Mouse (Mus musculus): ENCODE results near the gene Ddah2. TPM values are rescaled to one million over a fixed set of nuclear protein-coding genes. Genes with fewer than 3 reads are reported as not detected.
A peak's percentile ranks its signal among the peaks of the same experiment; 100 is the strongest.

Gene Ddah2
- 614 and 636 TPM in 2 replicates for polyA plus RNA-seq (2014; fragmentation: Nextera tagmentation; extraction: Ambion mirVana)

DNA sequence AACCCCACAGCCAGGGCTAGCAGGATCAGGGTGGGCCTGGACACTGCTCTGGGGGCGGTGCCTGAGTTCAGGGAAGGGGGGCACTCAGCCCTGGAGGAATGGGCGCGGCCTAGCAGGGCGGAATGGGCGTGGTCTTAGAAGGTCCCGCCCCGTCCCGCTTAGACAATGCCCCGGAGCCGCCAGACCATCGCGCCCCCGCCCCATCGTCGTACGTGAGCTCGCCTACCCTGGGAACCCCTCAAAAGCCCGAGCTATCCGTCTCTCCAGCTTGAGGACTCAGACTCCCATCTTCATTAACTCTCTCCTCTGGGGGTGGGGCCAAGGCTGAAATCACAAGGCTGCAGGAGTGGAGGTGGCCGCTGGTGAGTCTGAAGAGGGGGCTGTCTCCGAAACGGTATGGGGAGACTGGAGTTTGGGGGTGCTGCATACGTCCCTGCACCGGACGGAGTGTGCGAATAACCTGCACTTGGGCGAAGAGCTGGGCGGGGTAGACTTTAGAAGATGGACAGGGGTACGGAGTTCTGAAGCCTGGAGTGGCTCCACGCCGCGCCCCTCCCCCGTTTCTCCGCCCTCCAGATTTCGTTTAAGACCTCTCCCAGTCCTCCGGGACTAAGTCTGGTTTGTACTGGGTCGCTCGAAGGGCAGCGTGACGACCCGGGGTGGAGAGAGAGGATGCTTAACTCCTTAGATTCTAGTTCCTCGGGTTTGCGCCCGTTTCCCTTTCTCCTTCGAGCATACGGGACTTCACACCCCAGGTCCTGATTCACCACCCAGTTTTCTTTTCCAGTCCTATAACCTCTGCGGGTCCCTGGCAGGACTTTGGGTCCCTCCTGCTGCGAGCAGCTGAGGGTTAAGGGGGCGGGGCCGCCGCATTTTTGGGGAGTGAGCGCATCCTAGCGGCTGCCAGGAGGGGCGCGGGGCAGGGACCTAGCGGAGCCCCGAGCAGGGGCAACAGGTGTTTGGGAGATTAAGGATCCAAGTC is at the start of gene Ddah2:
Gene Ddah2, plus strand, starts transcription at position 125 of the 982 bp plus-strand sequence.
- Histone ChIP-seq H3K4me3 (ENCODE audit: low read depth, low read length) (peak within 1 kb of the TSS; percentile 90), H3K9ac (ENCODE audit: low read depth, low read length) (peak within 1 kb of the TSS; percentile 96), H3K4me2 (replicated peaks; ENCODE audit: low read depth, low read length) (peak within 1 kb of the TSS; percentile 91), H3K27ac (ENCODE audit: low read depth, low read length) (peak within 1 kb of the TSS; percentile 95), H3K27me3 (ENCODE audit: control insufficient read depth, insufficient read depth, low read length) (peaks cover 2% of the 10 kb centered on the region; the same call in 1 of the 2 replicates), H3K9me3 (ENCODE audit: control insufficient read depth, low read length) (no peaks in the 10 kb centered on the region), H3K4me1 (replicated peaks; ENCODE audit: control insufficient read depth, insufficient read depth, low read length) (no peaks in the 10 kb centered on the region; the same call in 1 of the 2 replicates), H3K36me3 (ENCODE audit: control insufficient read depth, insufficient read depth, low read length) (peaks cover 10% of the 10 kb centered on the region; the same call in 1 of the 2 replicates)
- DNase-seq (ENCODE audit: low spot score) (peak; percentile 98), ATAC-seq (ENCODE audit: low FRiP score) (peak; percentile 93)
- WGBS: under 1% methylated on average over 55 of the region's 57 CpGs

DNA sequence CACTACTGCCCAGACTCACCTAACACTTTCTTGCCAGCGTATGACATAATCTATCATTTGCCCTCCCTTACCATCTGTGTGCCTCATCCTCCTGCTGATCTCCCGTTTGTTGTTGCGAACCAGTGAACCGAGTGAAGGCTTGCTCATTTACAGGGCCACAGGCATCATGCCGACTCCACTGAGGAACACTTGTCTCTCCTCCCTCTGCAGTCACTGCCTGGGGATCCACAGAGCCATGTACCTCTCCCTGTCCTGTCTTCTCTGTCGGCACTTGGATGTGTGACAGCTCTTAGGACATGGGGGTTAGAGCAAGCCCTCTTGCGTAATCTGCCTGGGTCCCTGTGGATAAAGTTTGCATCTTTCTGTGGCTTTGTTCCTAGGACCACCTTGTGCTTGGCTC is 49.2 kb upstream of the Ddah2 start:
- Histone ChIP-seq H3K4me3 (ENCODE audit: low read depth, low read length) (no peak overlapping the region), H3K4me1 (replicated peaks; ENCODE audit: control insufficient read depth, insufficient read depth, low read length) (no peaks in the 10 kb centered on the region), H3K27me3 (ENCODE audit: control insufficient read depth, insufficient read depth, low read length) (no peaks in the 10 kb centered on the region), H3K9me3 (ENCODE audit: control insufficient read depth, low read length) (no peaks in the 10 kb centered on the region), H3K27ac (ENCODE audit: low read depth, low read length) (no peak overlapping the region), H3K36me3 (ENCODE audit: control insufficient read depth, insufficient read depth, low read length) (peaks cover 35% of the 10 kb centered on the region), H3K4me2 (replicated peaks; ENCODE audit: low read depth, low read length) (no peak overlapping the region), H3K9ac (ENCODE audit: low read depth, low read length) (no peak overlapping the region)
- WGBS: 79% methylated on average over 7 of the region's 7 CpGs
- DNase-seq (ENCODE audit: low spot score) (no peak), ATAC-seq (ENCODE audit: low FRiP score) (no peak)

DNA sequence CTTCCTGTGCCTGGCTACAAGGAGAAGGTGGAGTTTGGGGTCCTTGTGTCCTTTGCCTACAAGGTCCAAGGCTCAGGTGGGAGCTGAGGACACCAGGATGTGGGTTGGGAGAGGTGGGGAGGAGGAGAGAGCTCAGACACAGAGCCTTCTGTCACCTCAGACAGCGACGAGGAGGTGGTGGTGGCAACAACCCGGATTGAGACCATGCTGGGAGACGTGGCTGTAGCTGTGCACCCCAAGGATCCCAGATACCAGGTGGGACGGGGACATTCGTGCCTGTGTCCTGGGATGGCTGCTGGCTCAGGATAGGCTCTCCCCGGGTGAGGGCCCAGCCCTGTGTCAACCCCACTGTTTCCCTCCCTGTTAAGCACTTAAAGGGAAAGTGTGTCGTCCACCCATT is 47.4 kb upstream of the Ddah2 start:
- no peak overlapping the region for H3K4me3 ChIP-seq (ENCODE audit: low read depth, low read length)
- DNase-seq (ENCODE audit: low spot score): no peak
- 91% methylated on average over 8 of the region's 8 CpGs for WGBS

DNA sequence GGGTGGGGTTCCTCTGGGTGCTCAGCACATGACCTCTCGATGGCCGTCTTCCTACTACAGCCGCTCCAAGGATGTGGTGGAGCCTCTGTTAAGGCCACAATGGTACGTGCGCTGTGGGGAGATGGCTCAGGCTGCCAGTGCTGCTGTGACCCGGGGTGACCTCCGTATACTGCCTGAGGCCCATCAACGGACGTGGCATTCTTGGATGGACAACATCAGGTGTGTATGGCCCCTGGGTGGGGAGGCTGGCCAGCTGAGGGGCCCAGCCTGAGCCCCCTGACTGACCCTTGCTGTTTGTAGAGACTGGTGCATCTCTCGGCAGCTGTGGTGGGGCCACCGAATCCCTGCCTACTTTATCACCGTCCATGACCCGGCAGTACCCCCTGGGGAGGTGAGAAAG is 46.4 kb upstream of the Ddah2 start:
- no peaks in the 10 kb centered on the region for H3K9me3 ChIP-seq (ENCODE audit: control insufficient read depth, low read length)
- no peaks in the 10 kb centered on the region for H3K4me1 ChIP-seq (replicated peaks; ENCODE audit: control insufficient read depth, insufficient read depth, low read length)
- DNase-seq (ENCODE audit: low spot score): no peak
- H3K36me3 ChIP-seq (ENCODE audit: control insufficient read depth, insufficient read depth, low read length): peaks cover 37% of the 10 kb centered on the region
- H3K4me2 ChIP-seq (replicated peaks; ENCODE audit: low read depth, low read length): no peak overlapping the region
- no peaks in the 10 kb centered on the region for H3K27me3 ChIP-seq (ENCODE audit: control insufficient read depth, insufficient read depth, low read length)
- WGBS: 86% methylated on average over 13 of the region's 13 CpGs
- no peak overlapping the region for H3K4me3 ChIP-seq (ENCODE audit: low read depth, low read length)
- no peak overlapping the region for H3K9ac ChIP-seq (ENCODE audit: low read depth, low read length)
- no peak overlapping the region for H3K27ac ChIP-seq (ENCODE audit: low read depth, low read length)
- no peak for ATAC-seq (ENCODE audit: low FRiP score)

More for the DNA sequence above, 47.4 kb upstream of the Ddah2 start:
- Histone ChIP-seq H3K36me3 (ENCODE audit: control insufficient read depth, insufficient read depth, low read length) (peaks cover 37% of the 10 kb centered on the region), H3K27me3 (ENCODE audit: control insufficient read depth, insufficient read depth, low read length) (no peaks in the 10 kb centered on the region), H3K27ac (ENCODE audit: low read depth, low read length) (no peak overlapping the region), H3K4me2 (replicated peaks; ENCODE audit: low read depth, low read length) (no peak overlapping the region), H3K9me3 (ENCODE audit: control insufficient read depth, low read length) (no peaks in the 10 kb centered on the region), H3K4me1 (replicated peaks; ENCODE audit: control insufficient read depth, insufficient read depth, low read length) (no peaks in the 10 kb centered on the region), H3K9ac (ENCODE audit: low read depth, low read length) (no peak overlapping the region)
- ATAC-seq (ENCODE audit: low FRiP score): no peak

DNA sequence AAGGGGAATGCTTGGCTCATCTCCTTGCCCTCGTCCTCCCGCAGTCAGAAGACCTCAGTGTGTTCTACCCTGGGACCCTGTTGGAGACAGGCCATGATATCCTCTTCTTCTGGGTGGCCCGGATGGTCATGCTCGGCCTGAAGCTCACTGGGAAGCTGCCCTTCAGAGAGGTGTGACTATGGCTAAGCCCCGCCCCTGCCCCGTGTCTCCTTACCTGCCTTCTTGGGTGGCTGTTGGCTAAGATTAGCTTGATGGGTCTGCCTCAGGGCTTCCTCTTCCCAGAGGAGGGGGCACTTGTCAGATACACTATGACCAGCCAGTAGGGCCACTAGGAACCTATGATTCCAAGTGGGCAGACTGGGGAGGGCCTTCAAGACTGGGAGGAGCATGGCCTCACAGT is 45.6 kb upstream of the Ddah2 start:
- ATAC-seq (ENCODE audit: low FRiP score) (no peak), DNase-seq (ENCODE audit: low spot score) (no peak)
- Histone ChIP-seq H3K36me3 (ENCODE audit: control insufficient read depth, insufficient read depth, low read length) (peaks cover 37% of the 10 kb centered on the region), H3K4me1 (replicated peaks; ENCODE audit: control insufficient read depth, insufficient read depth, low read length) (no peaks in the 10 kb centered on the region), H3K9me3 (ENCODE audit: control insufficient read depth, low read length) (no peaks in the 10 kb centered on the region), H3K4me3 (ENCODE audit: low read depth, low read length) (no peak overlapping the region), H3K27ac (ENCODE audit: low read depth, low read length) (no peak overlapping the region), H3K27me3 (ENCODE audit: control insufficient read depth, insufficient read depth, low read length) (no peaks in the 10 kb centered on the region), H3K9ac (ENCODE audit: low read depth, low read length) (no peak overlapping the region), H3K4me2 (replicated peaks; ENCODE audit: low read depth, low read length) (no peak overlapping the region)
- 85% methylated on average over 6 of the region's 6 CpGs for WGBS

DNA sequence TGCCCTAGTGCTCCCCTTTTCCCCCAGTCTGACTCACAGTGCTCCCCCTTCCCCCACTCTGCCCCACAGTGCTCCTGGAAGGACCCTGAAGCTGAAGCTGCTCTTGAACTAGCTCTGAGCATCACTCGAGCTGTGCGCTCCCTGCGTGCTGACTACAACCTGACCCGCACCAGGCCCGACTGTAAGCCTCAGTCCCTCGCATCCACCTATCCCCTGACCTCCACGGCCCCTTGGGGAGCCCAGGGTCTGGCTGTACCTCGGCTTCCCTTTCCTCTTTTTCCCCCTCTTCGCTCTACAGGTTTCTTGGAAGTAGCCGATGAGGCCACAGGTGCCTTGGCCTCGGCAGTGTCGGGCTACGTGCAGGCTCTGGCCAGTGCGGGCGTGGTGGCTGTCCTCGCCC is 43.5 kb upstream of the Ddah2 start:
- H3K9me3 ChIP-seq (ENCODE audit: control insufficient read depth, low read length): no peaks in the 10 kb centered on the region
- ATAC-seq (ENCODE audit: low FRiP score) (no peak), DNase-seq (ENCODE audit: low spot score) (no peak)
- no peak overlapping the region for H3K27ac ChIP-seq (ENCODE audit: low read depth, low read length)
- H3K9ac ChIP-seq (ENCODE audit: low read depth, low read length): no peak overlapping the region
- no peak overlapping the region for H3K4me3 ChIP-seq (ENCODE audit: low read depth, low read length)
- 90% methylated on average over 16 of the region's 16 CpGs for WGBS
- H3K4me2 ChIP-seq (replicated peaks; ENCODE audit: low read depth, low read length): no peak overlapping the region
- H3K27me3 ChIP-seq (ENCODE audit: control insufficient read depth, insufficient read depth, low read length): no peaks in the 10 kb centered on the region
- peaks cover 34% of the 10 kb centered on the region for H3K36me3 ChIP-seq (ENCODE audit: control insufficient read depth, insufficient read depth, low read length)
- H3K4me1 ChIP-seq (replicated peaks; ENCODE audit: control insufficient read depth, insufficient read depth, low read length): no peaks in the 10 kb centered on the region

DNA sequence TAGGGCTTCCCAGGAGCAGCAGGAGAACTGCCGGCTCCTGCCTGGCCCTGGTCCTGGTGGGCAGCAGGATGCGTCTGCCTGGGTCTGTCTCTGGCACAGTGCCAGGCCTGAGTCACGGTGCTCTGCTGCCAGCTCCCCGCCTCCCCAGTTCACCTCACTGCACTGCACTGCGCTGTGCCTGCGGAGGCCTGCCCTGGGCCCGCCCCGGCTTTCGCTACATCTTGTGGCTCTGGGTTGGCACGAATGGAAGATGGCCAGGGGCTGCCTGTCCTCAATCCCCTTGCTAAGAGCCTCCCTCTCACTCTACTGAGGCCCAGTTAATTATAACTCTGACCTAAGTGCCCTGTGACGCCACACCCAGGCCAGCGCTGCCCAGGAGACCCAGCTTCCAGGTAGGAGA is 42.5 kb upstream of the Ddah2 start, which contains the start of gene Vwa7:
Gene Vwa7, plus strand, starts transcription at position 204 of the 400 bp plus-strand sequence.
- Histone ChIP-seq H3K4me2 (replicated peaks; ENCODE audit: low read depth, low read length) (no peak within 1 kb of the TSS), H3K4me3 (ENCODE audit: low read depth, low read length) (no peak within 1 kb of the TSS), H3K27me3 (ENCODE audit: control insufficient read depth, insufficient read depth, low read length) (no peaks in the 10 kb centered on the region), H3K4me1 (replicated peaks; ENCODE audit: control insufficient read depth, insufficient read depth, low read length) (peaks cover under 1% of the 10 kb centered on the region; the same call in 1 of the 2 replicates), H3K27ac (ENCODE audit: low read depth, low read length) (no peak within 1 kb of the TSS), H3K9me3 (ENCODE audit: control insufficient read depth, low read length) (no peaks in the 10 kb centered on the region), H3K9ac (ENCODE audit: low read depth, low read length) (no peak within 1 kb of the TSS), H3K36me3 (ENCODE audit: control insufficient read depth, insufficient read depth, low read length) (peaks cover 25% of the 10 kb centered on the region; the same call in 1 of the 2 replicates)
- DNase-seq (ENCODE audit: low spot score) (no peak), ATAC-seq (ENCODE audit: low FRiP score) (no peak)
- WGBS: 85% methylated on average over 12 of the region's 12 CpGs

DNA sequence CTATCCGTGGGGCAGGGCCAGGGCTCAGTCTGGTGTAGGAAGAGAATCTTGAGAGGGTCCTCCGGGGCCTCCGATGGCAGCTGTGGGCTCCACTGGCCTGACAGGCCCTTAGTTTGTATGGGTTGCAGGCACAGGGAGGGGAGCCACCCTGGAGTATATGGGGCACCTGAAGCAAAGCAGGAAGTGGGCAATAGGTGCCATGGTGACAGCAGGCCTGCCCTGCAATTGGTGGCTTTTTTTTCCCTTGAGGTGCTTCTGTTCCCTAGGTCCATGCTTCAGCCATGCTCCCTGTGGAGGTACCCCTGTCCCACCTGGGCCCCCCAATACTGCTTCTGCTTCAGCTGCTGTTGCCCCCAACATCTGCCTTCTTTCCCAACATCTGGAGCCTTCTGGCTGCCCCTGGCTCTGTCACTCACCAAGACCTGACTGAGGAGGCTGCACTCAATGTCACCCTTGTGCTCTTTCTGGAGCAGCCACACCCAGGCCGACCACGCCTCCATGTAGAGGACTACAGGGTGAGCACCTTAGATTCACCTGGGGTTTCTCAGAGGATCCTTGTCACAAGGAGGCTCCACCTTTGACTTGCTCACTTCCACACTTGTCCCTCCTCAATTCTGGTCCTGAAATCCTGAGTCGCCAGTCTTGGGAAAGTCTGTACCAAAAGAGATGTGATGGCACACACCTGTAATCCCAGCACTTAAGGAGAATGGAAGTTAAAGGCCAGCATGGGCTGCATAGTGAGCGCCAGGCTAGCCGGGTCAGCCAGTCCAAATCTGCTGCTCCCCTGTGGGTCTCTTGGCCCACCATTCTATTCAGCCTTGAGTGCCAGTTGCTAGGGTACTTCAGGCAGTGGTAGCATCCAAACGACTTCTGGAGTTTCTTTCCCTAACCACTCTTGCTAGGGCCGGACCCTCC is 41.8 kb upstream of the Ddah2 start:
- Histone ChIP-seq H3K4me1 (replicated peaks; ENCODE audit: control insufficient read depth, insufficient read depth, low read length) (peaks cover 4% of the 10 kb centered on the region; the same call in 1 of the 2 replicates), H3K27ac (ENCODE audit: low read depth, low read length) (no peak overlapping the region), H3K4me3 (ENCODE audit: low read depth, low read length) (no peak overlapping the region), H3K9me3 (ENCODE audit: control insufficient read depth, low read length) (no peaks in the 10 kb centered on the region), H3K9ac (ENCODE audit: low read depth, low read length) (no peak overlapping the region), H3K27me3 (ENCODE audit: control insufficient read depth, insufficient read depth, low read length) (no peaks in the 10 kb centered on the region), H3K36me3 (ENCODE audit: control insufficient read depth, insufficient read depth, low read length) (peaks cover 22% of the 10 kb centered on the region; the same call in 1 of the 2 replicates), H3K4me2 (replicated peaks; ENCODE audit: low read depth, low read length) (no peak overlapping the region)
- DNase-seq (ENCODE audit: low spot score) (no peak), ATAC-seq (ENCODE audit: low FRiP score) (no peak)
- 81% methylated on average over 10 of the region's 10 CpGs for WGBS

Measured in hindbrain, embryonic 11.5 days (tissue).